Mouse (Mus musculus) liver, postnatal 0 days (tissue): Measurements from ENCODE around the gene Hist1h2bh.

Experiments used
- CTCF ChIP-seq: sonication (generic); IDR thresholded peaks from 2 replicates; pipeline ENCODE4 v1.5.1; 2016; ENCODE audit warnings: antibody characterized with exemption, low read depth
- EP300 ChIP-seq: IDR thresholded peaks from 2 replicates; pipeline ENCODE4 v1.6.1; 2016; ENCODE audit warnings: antibody characterized with exemption, low read depth, mild to moderate bottlenecking

DNA sequence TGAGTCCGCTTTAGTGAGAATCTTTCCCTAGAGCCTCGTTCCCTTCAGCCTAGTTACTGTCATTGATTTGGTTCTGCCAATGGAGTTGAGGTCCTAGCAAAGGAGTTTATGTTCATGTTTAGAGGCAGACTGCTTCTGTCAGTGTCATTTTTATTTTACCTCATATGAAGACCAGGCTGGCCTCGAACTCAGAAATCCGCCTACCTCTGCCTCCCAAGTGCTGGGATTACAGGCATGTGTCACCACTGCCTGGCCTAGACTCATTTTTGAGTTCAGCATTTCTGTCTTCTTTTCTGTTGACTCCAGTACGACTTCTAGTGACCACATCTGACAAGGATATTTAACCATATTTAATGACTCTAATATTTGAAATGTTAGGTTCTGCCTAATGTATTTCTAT lies 27.9 kb downstream of the Hist1h2bh start:
- TF ChIP-seq CTCF = no peak
- TF ChIP-seq EP300 = no peak
